Mouse (Mus musculus) liver, embryonic 14.5 days (tissue): Measurements from ENCODE around the gene Crb2.

Source experiments
- CTCF ChIP-seq: IDR thresholded peaks from 2 replicates; pipeline ENCODE4 v1.5.1; 2016; ENCODE audit warnings: antibody characterized with exemption, low read depth, control low read depth
- EP300 ChIP-seq: IDR thresholded peaks from 2 replicates; pipeline ENCODE4 v1.6.1; 2016; ENCODE audit warnings: antibody characterized with exemption, low read depth

- TF ChIP-seq CTCF (no peak), EP300 (no peak)
Observed at GRCm38 (mm10) chr2:37758343-37759015, 17.6 kb upstream of the Crb2 start.
